ENCODE assay signal across 7 mouse cellular contexts in the genomic region with DNA sequence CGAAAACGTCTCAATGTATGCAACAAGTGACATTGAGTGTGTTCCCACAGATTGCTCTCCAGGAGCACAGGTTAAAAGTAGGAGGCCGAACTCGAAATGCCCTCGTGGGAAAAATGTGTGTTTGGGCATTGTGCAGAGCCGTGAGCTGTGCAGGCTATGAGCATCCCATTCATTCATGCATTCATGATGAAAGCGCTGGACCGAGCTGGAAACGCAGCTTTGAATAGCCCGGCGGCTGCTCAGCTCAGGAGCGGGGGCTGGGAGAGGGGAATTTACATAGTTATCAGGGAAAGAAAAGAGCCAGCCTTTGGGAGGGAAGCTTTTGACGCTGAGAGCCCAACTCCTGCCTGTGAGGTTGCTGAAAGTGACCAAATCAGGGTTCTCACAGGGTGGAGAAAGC. TPM values are rescaled to one million over a fixed set of nuclear protein-coding genes. Genes with fewer than 3 reads are reported as not detected.
DNase-seq lines count a peak whose midpoint lies in the region; ATAC-seq and TF ChIP-seq lines count a peak whose summit lies in the region.

No protein-coding gene starts in this region.

- no peaks in the 10 kb centered on the region for H3K36me3 ChIP-seq in lung, postnatal 0 days (ENCODE audit: insufficient read depth, low read length)
- no peaks in the 10 kb centered on the region for H3K36me3 ChIP-seq in embryonic facial prominence, embryonic 14.5 days (ENCODE audit: control insufficient read depth, insufficient read depth, low read length)
- H3K36me3 ChIP-seq in intestine, embryonic 16.5 days (ENCODE audit: control insufficient read depth, insufficient read depth, low read length): no peaks in the 10 kb centered on the region
- no peaks in the 10 kb centered on the region for H3K36me3 ChIP-seq in neural tube, embryonic 11.5 days (ENCODE audit: control insufficient read depth, insufficient read depth, low read length)

- no peak for TF ChIP-seq CTCF in lung, postnatal 0 days (IDR thresholded peaks at IDR 0.05)

- peaks cover 6% of the 10 kb centered on the region; the same call in 1 of the 2 replicates for H3K27me3 ChIP-seq in lung, postnatal 0 days (replicated peaks; ENCODE audit: insufficient read depth, low read length)
- H3K27me3 ChIP-seq in embryonic facial prominence, embryonic 14.5 days (replicated peaks; ENCODE audit: control insufficient read depth, insufficient read depth, low read length): peaks cover 6% of the 10 kb centered on the region; the same call in 1 of the 2 replicates
- no peaks in the 10 kb centered on the region for H3K27me3 ChIP-seq in intestine, embryonic 16.5 days (replicated peaks; ENCODE audit: control insufficient read depth, insufficient read depth, low read length)
- no peaks in the 10 kb centered on the region for H3K27me3 ChIP-seq in neural tube, embryonic 11.5 days (ENCODE audit: control insufficient read depth, insufficient read depth, low read length)

- H3K4me3 ChIP-seq in lung, postnatal 0 days (ENCODE audit: low read depth, low read length): 0 out of 2 replicates have a peak overlapping the region, but pooled peaks have one; percentile 52
- peak overlapping the region; percentile 71 for H3K4me3 ChIP-seq in embryonic facial prominence, embryonic 14.5 days (ENCODE audit: low read depth, low read length)
- peak overlapping the region; percentile 79 for H3K4me3 ChIP-seq in intestine, embryonic 16.5 days (ENCODE audit: low read length)
- peak overlapping the region; percentile 72 for H3K4me3 ChIP-seq in neural tube, embryonic 11.5 days (ENCODE audit: low read depth, low read length)

- TF ChIP-seq EP300 in lung, postnatal 0 days (IDR thresholded peaks at IDR 0.05): no peak

- no peak overlapping the region for H3K27ac ChIP-seq in lung, postnatal 0 days (ENCODE audit: low read length)
- no peak overlapping the region for H3K27ac ChIP-seq in embryonic facial prominence, embryonic 14.5 days (replicated peaks; ENCODE audit: low read depth, low read length)
- H3K27ac ChIP-seq in intestine, embryonic 16.5 days (ENCODE audit: low read length): no peak overlapping the region
- H3K27ac ChIP-seq in neural tube, embryonic 11.5 days (ENCODE audit: low read depth, low read length): peak overlapping the region; percentile 75

- no peak overlapping the region for H3K9ac ChIP-seq in lung, postnatal 0 days (replicated peaks; ENCODE audit: low read depth)
- peak overlapping the region; percentile 74 for H3K9ac ChIP-seq in embryonic facial prominence, embryonic 14.5 days (ENCODE audit: low read depth, low read length)
- peak overlapping the region; percentile 14; the same call in 1 of the 2 replicates for H3K9ac ChIP-seq in intestine, embryonic 16.5 days (ENCODE audit: low read depth, low read length)
- H3K9ac ChIP-seq in neural tube, embryonic 11.5 days (ENCODE audit: low read length): peak overlapping the region; percentile 86

- H3K9me3 ChIP-seq in lung, postnatal 0 days (ENCODE audit: low read length): no peaks in the 10 kb centered on the region
- no peaks in the 10 kb centered on the region for H3K9me3 ChIP-seq in embryonic facial prominence, embryonic 14.5 days (ENCODE audit: control insufficient read depth, low read length)
- H3K9me3 ChIP-seq in intestine, embryonic 16.5 days (ENCODE audit: control insufficient read depth, low read length): no peaks in the 10 kb centered on the region
- H3K9me3 ChIP-seq in neural tube, embryonic 11.5 days (ENCODE audit: control insufficient read depth, low read length): no peaks in the 10 kb centered on the region

- WGBS in lung, postnatal 0 days: 5% methylated on average over 13 of the region's 13 CpGs
- 1% methylated on average over 13 of the region's 13 CpGs for whole genome bisulfite sequencing in embryonic facial prominence, embryonic 14.5 days
- 3% methylated on average over 13 of the region's 13 CpGs for WGBS in intestine, embryonic 16.5 days
- 0% methylated on average over 13 of the region's 13 CpGs for WGBS in neural tube, embryonic 11.5 days

- H3K4me1 ChIP-seq in lung, postnatal 0 days (ENCODE audit: insufficient read depth, low read depth, low read length): peaks cover 11% of the 10 kb centered on the region; the same call in 1 of the 2 replicates
- H3K4me1 ChIP-seq in embryonic facial prominence, embryonic 14.5 days (ENCODE audit: control insufficient read depth, insufficient read depth, low read length): peaks cover 18% of the 10 kb centered on the region
- peaks cover 15% of the 10 kb centered on the region for H3K4me1 ChIP-seq in intestine, embryonic 16.5 days (ENCODE audit: control insufficient read depth, insufficient read depth, low read length)
- peaks cover 42% of the 10 kb centered on the region for H3K4me1 ChIP-seq in neural tube, embryonic 11.5 days (ENCODE audit: control insufficient read depth, insufficient read depth, low read length)

- no peak for ATAC-seq in lung, postnatal 0 days
- peak; percentile 42; the same call in 1 of the 2 replicates for ATAC-seq in embryonic facial prominence, embryonic 14.5 days (ENCODE audit: low read depth)
- no peak for ATAC-seq in intestine, embryonic 16.5 days
- peak; percentile 84 for ATAC-seq in neural tube, embryonic 11.5 days (ENCODE audit: insufficient read depth, low FRiP score, low TSS enrichment)
- no peak for ATAC-seq in activated CD4-positive, CD25-positive, alpha-beta regulatory T cell, adult 4 months
- no peak for ATAC-seq in CD4-positive, CD25-positive, alpha-beta regulatory T cell, adult 4 months

- no peak overlapping the region; the same call in 1 of the 2 replicates for H3K4me2 ChIP-seq in lung, postnatal 0 days (replicated peaks; ENCODE audit: low read depth, low read length)
- H3K4me2 ChIP-seq in embryonic facial prominence, embryonic 14.5 days (ENCODE audit: low read depth, low read length): peak overlapping the region; percentile 100
- H3K4me2 ChIP-seq in intestine, embryonic 16.5 days (ENCODE audit: low read depth, low read length): peak overlapping the region; percentile 97
- H3K4me2 ChIP-seq in neural tube, embryonic 11.5 days (ENCODE audit: low read depth): peak overlapping the region; percentile 73

- no peak for DNase-seq in lung, postnatal 0 days (ENCODE audit: low spot score)
- DNase-seq in lung, postnatal 36 days: no peak
- DNase-seq in embryonic facial prominence, embryonic 14.5 days (ENCODE audit: low spot score): peak; percentile 72
- peak; percentile 84 for DNase-seq in neural tube, embryonic 11.5 days (ENCODE audit: low spot score)

RNA-seq across cellular contexts. Expression of a gene that starts 1.2 kb away (rescaled TPM):
- 0.56 and 0.80 TPM in 2 replicates for polyA plus RNA-seq in lung, postnatal 0 days (2015; fragmentation: Nextera tagmentation; extraction: Ambion mirVana)
- 2.0 and 3.0 TPM in 2 replicates for polyA plus RNA-seq in embryonic facial prominence, embryonic 14.5 days (2014; fragmentation: Nextera tagmentation; extraction: Ambion mirVana)
- 1.6 TPM in 2 replicates for polyA plus RNA-seq in intestine, embryonic 16.5 days (2015; fragmentation: Nextera tagmentation; extraction: Ambion mirVana)
- 24.4 and 24.6 TPM in 2 replicates for polyA plus RNA-seq in neural tube, embryonic 11.5 days (2014; fragmentation: Nextera tagmentation; extraction: Ambion mirVana)
- polyA plus RNA-seq in activated CD4-positive, CD25-positive, alpha-beta regulatory T cell, adult 4 months (2017; shearing (Covaris generic)): not detected
- under 1 TPM in 1 of 2 experiments, not detected in 1; 0.10 TPM for polyA plus RNA-seq in CD4-positive, CD25-positive, alpha-beta regulatory T cell, adult 4 months (2017; shearing (Covaris generic))

Comparison
In these comparisons a context has a peak if more than half of its experiments do, and no peak if none do; other contexts are left out.
1. ATAC-seq: peak in embryonic facial prominence, embryonic 14.5 days (single experiment) and neural tube, embryonic 11.5 days (single experiment); none in lung, postnatal 0 days (single experiment), intestine, embryonic 16.5 days (single experiment), activated CD4-positive, CD25-positive, alpha-beta regulatory T cell, adult 4 months (single experiment) and CD4-positive, CD25-positive, alpha-beta regulatory T cell, adult 4 months (single experiment).
2. DNase-seq: peak in embryonic facial prominence, embryonic 14.5 days (single experiment) and neural tube, embryonic 11.5 days (single experiment); none in lung, postnatal 0 days (single experiment) and lung, postnatal 36 days (single experiment).
3. Peak in every context shown above with its lines, with median percentiles within 50 percentile points of each other: H3K4me3 ChIP-seq.